ENCODE assay signal across 14 mouse cellular contexts in the genomic region with DNA sequence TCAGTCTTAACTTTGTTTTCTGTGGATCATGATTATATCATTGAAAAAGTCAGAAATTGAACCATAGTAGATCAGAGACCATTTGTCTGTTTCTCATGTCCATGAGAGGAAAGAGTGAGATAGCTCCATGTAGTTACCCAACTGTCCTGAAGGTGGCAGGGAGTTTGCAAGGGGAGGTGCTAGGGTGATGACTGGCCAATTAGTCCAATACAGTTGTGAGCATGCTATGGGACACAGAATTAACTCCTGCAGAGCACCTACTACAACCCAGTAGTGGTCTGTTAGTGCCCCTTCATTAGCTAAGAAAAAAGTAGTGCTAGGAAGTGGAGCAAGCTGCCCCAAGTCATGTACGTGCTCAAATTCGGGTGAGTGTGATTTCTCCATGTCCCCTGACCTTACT.
DNase-seq lines count a peak whose midpoint lies in the region; ATAC-seq and TF ChIP-seq lines count a peak whose summit lies in the region.
"Had no signal": no experiment of that assay in that cellular context is flagged by ENCODE, and none has a peak within 500 bp of the region (broad histone marks: within the 10 kb centered on the region; RNA-seq: fewer than 3 reads in every experiment).

No protein-coding gene starts in this region.

- no peak overlapping the region for H3K4me2 ChIP-seq in CH12.LX (ENCODE audit: insufficient read depth, low read depth, poor library complexity, severe bottlenecking)
- H3K4me2 ChIP-seq: stomach, embryonic 15.5 days had no signal

- in situ Hi-C loops in CH12.LX (cut with MboI; ENCODE audit: low pct_ligation_motif_present, low pct_unique_long_range_greater_than_20kb, low sequenced_read_pairs) (no loop called here), ES-E14 (cut with MboI; ENCODE audit: low sequenced_read_pairs in 2 of 2, unreplicated experiment in 2 of 2) (no loop called here)

- H3K79me2 ChIP-seq in CH12.LX (replicated peaks; ENCODE audit: control insufficient read depth, extremely low read depth, insufficient read depth, poor library complexity, severe bottlenecking) = no peaks in the 10 kb centered on the region

- H3K27me3 ChIP-seq in CH12.LX (replicated peaks) = peaks cover 53% of the 10 kb centered on the region
- H3K27me3 ChIP-seq: stomach, embryonic 15.5 days had no signal

- H3K4me1 ChIP-seq in CH12.LX (ENCODE audit: control insufficient read depth in 1 of 2, insufficient read depth in 2 of 2) (no peaks in the 10 kb centered on the region; a peak in 1 of 4 replicates), ES-E14 (ENCODE audit: control insufficient read depth in 2 of 2, insufficient read depth in 2 of 2, low read length in 2 of 2, poor library complexity in 1 of 2) (no peaks in the 10 kb centered on the region)
- H3K4me1 ChIP-seq: stomach, embryonic 15.5 days had no signal

- H3K27ac ChIP-seq in layer of hippocampus, adult 2 months = no peak overlapping the region
- no peak overlapping the region for H3K27ac ChIP-seq in CH12.LX (ENCODE audit: insufficient read depth, low read depth)
- no peak overlapping the region for H3K27ac ChIP-seq in ES-E14 (ENCODE audit: insufficient read depth, low read depth, low read length, poor library complexity, severe bottlenecking)
- H3K27ac ChIP-seq: stomach, embryonic 15.5 days had no signal

- TF ChIP-seq CTCF in layer of hippocampus, adult 2 months (conservative IDR thresholded peaks at IDR 0.05) = peak; percentile 61
- peak in 1 of 2 experiments; percentile 50; a peak in 3 of 4 replicates for TF ChIP-seq CTCF in CH12.LX (conservative IDR thresholded peaks at IDR 0.05 in 1 of 2, IDR thresholded peaks at IDR 0.05 in 1 of 2; ENCODE audit: low read depth in 2 of 2, low read length in 2 of 2)

- TF ChIP-seq RAD21 in CH12.LX (IDR thresholded peaks at IDR 0.05; ENCODE audit: low read depth, low read length) = no peak; the same call in none of the 2 replicates

- TF ChIP-seq POLR2A in CH12.LX (IDR thresholded peaks at IDR 0.05; ENCODE audit: low read depth, low read length) = no peak

- H3K4me3 ChIP-seq in layer of hippocampus, adult 2 months = no peak overlapping the region
- H3K4me3 ChIP-seq in CH12.LX (replicated peaks in 1 of 3; ENCODE audit: low read depth in 2 of 3, low read length in 2 of 3, poor library complexity in 1 of 3) (no peak overlapping the region), ES-E14 (ENCODE audit: insufficient read depth in 1 of 2, low read depth in 1 of 2, low read length in 2 of 2, poor library complexity in 1 of 2, severe bottlenecking in 1 of 2) (no peak overlapping the region)
- H3K4me3 ChIP-seq: stomach, embryonic 15.5 days had no signal

- ATAC-seq in megakaryocyte, adult 5-6 weeks (ENCODE audit: poor library complexity, severe bottlenecking) = peak; percentile 62
- ATAC-seq: intestine, embryonic 16.5 days had no signal

- DNase-seq in layer of hippocampus, adult 2 months (ENCODE audit: low spot score in 2 of 2) = no peak
- DNase-seq in layer of hippocampus, adult 11-12 months (ENCODE audit: low spot score) = no peak
- peak; percentile 27 for DNase-seq in CH12.LX (ENCODE audit: extremely low read depth)
- DNase-seq in ES-E14 (ENCODE audit: low read depth, low spot score) = peak; percentile 16
- no peak for DNase-seq in kidney, adult 11 months
- no peak for DNase-seq in cerebellum, adult 8-10 months
- DNase-seq: adrenal gland, postnatal 14 days; cerebellum, adult 18-20 months; heart, postnatal 10 days; left cerebral cortex, postnatal 4 days; right cerebral cortex, postnatal 4 days had no signal

- H3K36me3 ChIP-seq in CH12.LX (replicated peaks in 1 of 2; ENCODE audit: control insufficient read depth in 1 of 2, insufficient read depth in 1 of 2, low read length in 1 of 2) (no peaks in the 10 kb centered on the region), ES-E14 (ENCODE audit: control insufficient read depth, insufficient read depth, low read length, poor library complexity, severe bottlenecking) (no peaks in the 10 kb centered on the region)
- H3K36me3 ChIP-seq: stomach, embryonic 15.5 days had no signal

- TF ChIP-seq EP300 in CH12.LX (IDR thresholded peaks at IDR 0.05; ENCODE audit: low read length) = no peak

- dilution Hi-C loops in CH12.LX (cut with MboI; ENCODE audit: extremely low pct_ligation_motif_present, extremely low pct_unique_long_range_greater_than_20kb, low sequenced_read_pairs) = no loop called here

- H3K9ac ChIP-seq in CH12.LX (ENCODE audit: insufficient read depth, low read depth) = no peak overlapping the region
- H3K9ac ChIP-seq in ES-E14 (ENCODE audit: insufficient read depth, low read depth, low read length, poor library complexity, severe bottlenecking) = no peak overlapping the region
- H3K9ac ChIP-seq: stomach, embryonic 15.5 days had no signal

- H3K9me3 ChIP-seq in CH12.LX (replicated peaks; ENCODE audit: low read length) (no peaks in the 10 kb centered on the region), ES-E14 (ENCODE audit: control insufficient read depth, insufficient read depth, low read depth, low read length) (no peaks in the 10 kb centered on the region)
- H3K9me3 ChIP-seq: stomach, embryonic 15.5 days had no signal

TF ChIP-seq in CH12.LX, 34 proteins besides CTCF, POLR2A, EP300 and RAD21:
- TF ChIP-seq BHLHE40 (IDR thresholded peaks at IDR 0.05; ENCODE audit: low read depth, low read length) = no peak
- TF ChIP-seq USF1 (IDR thresholded peaks at IDR 0.05; ENCODE audit: low read depth, low read length) = no peak
- TF ChIP-seq ZMIZ1 (IDR thresholded peaks at IDR 0.05; ENCODE audit: low read depth, low read length) = no peak
- TF ChIP-seq NELFE (IDR thresholded peaks at IDR 0.05; ENCODE audit: low read depth, low read length) = no peak
- TF ChIP-seq MEF2A (IDR thresholded peaks at IDR 0.05; ENCODE audit: borderline replicate concordance, low read depth, low read length) = no peak
- TF ChIP-seq E2F4 (IDR thresholded peaks at IDR 0.05; ENCODE audit: insufficient replicate concordance, low read depth, low read length) = no peak
- TF ChIP-seq PAX5 (IDR thresholded peaks at IDR 0.05; ENCODE audit: low read length) = no peak
- TF ChIP-seq ZC3H11A (IDR thresholded peaks at IDR 0.05; ENCODE audit: low read depth, low read length) = no peak
- TF ChIP-seq HCFC1 (IDR thresholded peaks at IDR 0.05; ENCODE audit: low read depth, low read length) = no peak
- TF ChIP-seq POLR2AphosphoS2 (IDR thresholded peaks at IDR 0.05; ENCODE audit: low read depth, low read length) = no peak
- no peak for TF ChIP-seq MYC (IDR thresholded peaks at IDR 0.05; ENCODE audit: low read depth, low read length)
- TF ChIP-seq SIN3A (IDR thresholded peaks at IDR 0.05; ENCODE audit: low read length) = no peak
- TF ChIP-seq ZKSCAN1 (IDR thresholded peaks at IDR 0.05; ENCODE audit: borderline replicate concordance, low read depth, low read length) = no peak
- no peak for TF ChIP-seq GABPA (IDR thresholded peaks at IDR 0.05; ENCODE audit: insufficient replicate concordance, low read depth, low read length)
- TF ChIP-seq JUN (IDR thresholded peaks at IDR 0.05; ENCODE audit: insufficient read depth, low read depth, low read length) = no peak
- TF ChIP-seq CHD2 (IDR thresholded peaks at IDR 0.05; ENCODE audit: low read length) = no peak

TF ChIP-seq in ES-E14, 5 proteins besides CTCF, POLR2A, EP300 and RAD21:
- TF ChIP-seq MAFK (IDR thresholded peaks at IDR 0.05; ENCODE audit: insufficient read depth, low read depth, low read length) (no peak), ZNF384 (IDR thresholded peaks at IDR 0.05; ENCODE audit: low read depth, low read length) (no peak), HCFC1 (IDR thresholded peaks at IDR 0.05; ENCODE audit: borderline replicate concordance, insufficient read depth, low read length) (no peak), ZC3H11A (IDR thresholded peaks at IDR 0.05; ENCODE audit: borderline replicate concordance, low read depth, low read length) (no peak), CHD2 (IDR thresholded peaks at IDR 0.05; ENCODE audit: low read depth, low read length) (no peak)
TF ChIP-seq in ES-E14: peak in this region for 0.

Comparison
In these comparisons a context has a peak if more than half of its experiments do, and no peak if none do; other contexts are left out.
1. DNase-seq: peak in CH12.LX (single experiment) and ES-E14 (single experiment); none in layer of hippocampus, adult 2 months (0 of 2), layer of hippocampus, adult 11-12 months (single experiment), kidney, adult 11 months (single experiment) and cerebellum, adult 8-10 months (single experiment).